8 mouse cellular contexts compared by ENCODE assay signal in genomic region chr11:101645411-101646282, GRCm38 (mm10). TPM values are rescaled to one million over a fixed set of nuclear protein-coding genes. Genes with fewer than 3 reads are reported as not detected.
DNase-seq lines count a peak whose midpoint lies in the region; ATAC-seq and TF ChIP-seq lines count a peak whose summit lies in the region.
"Not testable (repeated sequence)": the region's sequence is repeated elsewhere in the genome, so short reads cannot be mapped to it uniquely, and the experiment has no call there.

No protein-coding gene starts in this region.

- H3K4me3 ChIP-seq in CH12.LX (replicated peaks in 1 of 3; ENCODE audit: low read depth in 2 of 3, low read length in 2 of 3, poor library complexity in 1 of 3): not testable (repeated sequence)
- H3K4me3 ChIP-seq in forebrain, postnatal 0 days (ENCODE audit: low read depth, low read length): peak overlapping the region; percentile 21
- peak overlapping the region; percentile 18 for H3K4me3 ChIP-seq in neural tube, embryonic 14.5 days (ENCODE audit: low read depth, low read length)
- peak overlapping the region; percentile 13; the same call in 1 of the 2 replicates for H3K4me3 ChIP-seq in stomach, postnatal 0 days (ENCODE audit: low read depth, low read length)

- in situ Hi-C loops in CH12.LX (cut with MboI; ENCODE audit: low pct_ligation_motif_present, low pct_unique_long_range_greater_than_20kb, low sequenced_read_pairs): not testable (repeated sequence)

- H3K79me2 ChIP-seq in CH12.LX (replicated peaks; ENCODE audit: control insufficient read depth, extremely low read depth, insufficient read depth, poor library complexity, severe bottlenecking): not testable (repeated sequence)

- peak overlapping the region; percentile 61 for H3K4me2 ChIP-seq in CH12.LX (ENCODE audit: insufficient read depth, low read depth, poor library complexity, severe bottlenecking)
- H3K4me2 ChIP-seq in forebrain, postnatal 0 days (ENCODE audit: low read depth): peak overlapping the region; percentile 50
- H3K4me2 ChIP-seq in neural tube, embryonic 14.5 days (ENCODE audit: low read depth, low read length): peak overlapping the region; percentile 41; the same call in 1 of the 2 replicates
- H3K4me2 ChIP-seq in stomach, postnatal 0 days (replicated peaks; ENCODE audit: low read depth): peak overlapping the region; percentile 43

- H3K36me3 ChIP-seq in CH12.LX (replicated peaks in 1 of 2; ENCODE audit: control insufficient read depth in 1 of 2, insufficient read depth in 1 of 2, low read length in 1 of 2); forebrain, postnatal 0 days (ENCODE audit: insufficient read depth); neural tube, embryonic 14.5 days (ENCODE audit: control insufficient read depth, insufficient read depth, low read length); stomach, postnatal 0 days (ENCODE audit: control insufficient read depth, insufficient read depth, low read length): not testable (repeated sequence)

- intact Hi-C loops in heart, postnatal 36 days (cut with DNase I): not testable (repeated sequence)

- not testable (repeated sequence) for H3K9me3 ChIP-seq in CH12.LX (replicated peaks; ENCODE audit: low read length); forebrain, postnatal 0 days (ENCODE audit: low read length); neural tube, embryonic 14.5 days (ENCODE audit: control insufficient read depth, low read length); stomach, postnatal 0 days (ENCODE audit: control insufficient read depth, low read length)

- H3K27ac ChIP-seq in CH12.LX (ENCODE audit: insufficient read depth, low read depth): peak overlapping the region; percentile 68
- peak overlapping the region; percentile 91 for H3K27ac ChIP-seq in forebrain, postnatal 0 days (ENCODE audit: low read depth, low read length)
- H3K27ac ChIP-seq in neural tube, embryonic 14.5 days (ENCODE audit: low read depth, low read length): peak overlapping the region; percentile 89
- peak overlapping the region; percentile 88 for H3K27ac ChIP-seq in stomach, postnatal 0 days (replicated peaks)

- WGBS in forebrain, postnatal 0 days: under 1% methylated on average over 43 of the region's 56 CpGs
- under 1% methylated on average over 43 of the region's 56 CpGs for WGBS in neural tube, embryonic 14.5 days
- under 1% methylated on average over 41 of the region's 56 CpGs for WGBS in stomach, postnatal 0 days

- TF ChIP-seq CTCF in CH12.LX (conservative IDR thresholded peaks at IDR 0.05 in 1 of 2, IDR thresholded peaks at IDR 0.05 in 1 of 2; ENCODE audit: low read depth in 2 of 2, low read length in 2 of 2): not testable (repeated sequence)
- peak; percentile 17; the same call in 1 of the 2 replicates for TF ChIP-seq CTCF in forebrain, postnatal 0 days (IDR thresholded peaks at IDR 0.05; ENCODE audit: low read depth)
- TF ChIP-seq CTCF in stomach, postnatal 0 days (IDR thresholded peaks at IDR 0.05; ENCODE audit: low read depth): peak; percentile 3; the same call in 1 of the 2 replicates

- TF ChIP-seq EP300 in CH12.LX (IDR thresholded peaks at IDR 0.05; ENCODE audit: low read length); stomach, postnatal 0 days (optimal IDR thresholded peaks at IDR 0.05): not testable (repeated sequence)

- peaks cover 4 to 18% of the 10 kb centered on the region in 2 experiments; a peak in 3 of 4 replicates for H3K4me1 ChIP-seq in CH12.LX (ENCODE audit: control insufficient read depth in 1 of 2, insufficient read depth in 2 of 2)
- not testable (repeated sequence) for H3K4me1 ChIP-seq in forebrain, postnatal 0 days (ENCODE audit: insufficient read depth); neural tube, embryonic 14.5 days (ENCODE audit: control insufficient read depth, insufficient read depth, low read length); stomach, postnatal 0 days (replicated peaks; ENCODE audit: control insufficient read depth, insufficient read depth)

- peak overlapping the region; percentile 66 for H3K9ac ChIP-seq in CH12.LX (ENCODE audit: insufficient read depth, low read depth)
- H3K9ac ChIP-seq in forebrain, postnatal 0 days: peak overlapping the region; percentile 76
- peak overlapping the region; percentile 59 for H3K9ac ChIP-seq in neural tube, embryonic 14.5 days (replicated peaks; ENCODE audit: low read depth, low read length)
- peak overlapping the region; percentile 56 for H3K9ac ChIP-seq in stomach, postnatal 0 days (ENCODE audit: low read length)

- H3K27me3 ChIP-seq in CH12.LX (replicated peaks); forebrain, postnatal 0 days (ENCODE audit: insufficient read depth, low read length); neural tube, embryonic 14.5 days (ENCODE audit: control insufficient read depth, insufficient read depth, low read length); stomach, postnatal 0 days (ENCODE audit: control insufficient read depth, insufficient read depth, low read length): not testable (repeated sequence)

- peak; percentile 92 for TF ChIP-seq POLR2A in CH12.LX (IDR thresholded peaks at IDR 0.05; ENCODE audit: low read depth, low read length)

- DNase-seq in CH12.LX (ENCODE audit: extremely low read depth): peak; percentile 94
- DNase-seq in cerebellum, adult 8-10 months: peak; percentile 75
- DNase-seq in forebrain, postnatal 0 days: peak; percentile 93
- peak; percentile 75 to 82 for DNase-seq in heart, postnatal 36 days
- peak; percentile 44 to 75 for DNase-seq in layer of hippocampus, adult 18-20 months (ENCODE audit: low spot score in 2 of 2)
- DNase-seq in lung, adult 18-20 months: peak; percentile 62 to 63
- peak; percentile 76 for DNase-seq in stomach, postnatal 0 days (ENCODE audit: low spot score)

- peak; percentile 79 for ATAC-seq in forebrain, postnatal 0 days
- ATAC-seq in neural tube, embryonic 14.5 days (ENCODE audit: low read depth): peak; percentile 88
- peak; percentile 80 for ATAC-seq in stomach, postnatal 0 days (ENCODE audit: low FRiP score, low TSS enrichment)

- not testable (repeated sequence) for TF ChIP-seq RAD21 in CH12.LX (IDR thresholded peaks at IDR 0.05; ENCODE audit: low read depth, low read length)

- dilution Hi-C loops in CH12.LX (cut with MboI; ENCODE audit: extremely low pct_ligation_motif_present, extremely low pct_unique_long_range_greater_than_20kb, low sequenced_read_pairs): not testable (repeated sequence)

TF ChIP-seq in CH12.LX, 34 proteins besides CTCF, POLR2A, EP300 and RAD21 (continues in another document):
- TF ChIP-seq MAZ (IDR thresholded peaks at IDR 0.05; ENCODE audit: low read depth, low read length) (peak; percentile 69; the same call in 1 of the 2 replicates), RCOR1 (conservative IDR thresholded peaks at IDR 0.05; ENCODE audit: low read depth, low read length) (0 out of 2 replicates have a peak, but pooled peaks have one; percentile 45), ZMIZ1 (IDR thresholded peaks at IDR 0.05; ENCODE audit: low read depth, low read length) (peak; percentile 98), POLR2AphosphoS2 (IDR thresholded peaks at IDR 0.05; ENCODE audit: low read depth, low read length) (peak; percentile 98), MAX (IDR thresholded peaks at IDR 0.05; ENCODE audit: low read length) (0 out of 2 replicates have a peak, but pooled peaks have one; percentile 4), NELFE (IDR thresholded peaks at IDR 0.05; ENCODE audit: low read depth, low read length) (peak; percentile 71; the same call in 1 of the 2 replicates), IRF4 (IDR thresholded peaks at IDR 0.05; ENCODE audit: low read depth, low read length) (0 out of 2 replicates have a peak, but pooled peaks have one; percentile 57), TCF12 (IDR thresholded peaks at IDR 0.05; ENCODE audit: low read depth, low read length) (peak; percentile 42; the same call in 1 of the 2 replicates), TBP (conservative IDR thresholded peaks at IDR 0.05; ENCODE audit: low read depth, low read length) (peak; percentile 89), NRF1 (IDR thresholded peaks at IDR 0.05; ENCODE audit: low read depth, low read length) (peak; percentile 39; the same call in 1 of the 2 replicates)

RNA-seq across cellular contexts. Expression of gene Rdm1, which starts 18.7 kb away (rescaled TPM):
- total RNA-seq in CH12.LX (2012; rRNA removed) (22.2 and 28.5 TPM in 2 replicates), CH12.LX (2014; rRNA removed) (18.5 and 19.2 TPM in 2 replicates)
- polyA plus RNA-seq in CH12.LX (2012; ENCODE audit: insufficient read length, low read depth): 9.6 and 12.3 TPM in 2 replicates
- 4.4 and 5.2 TPM in 2 replicates for total RNA-seq in forebrain, postnatal 0 days (2014; rRNA removed)
- 8.6 and 9.0 TPM in 2 replicates for polyA plus RNA-seq in forebrain, postnatal 0 days (2015; fragmentation: Nextera tagmentation; extraction: Ambion mirVana)
- 10 to 100 TPM; 41.6 to 47.3 TPM for total RNA-seq in heart, postnatal 36 days (2021)
- total RNA-seq in layer of hippocampus, adult 18-20 months (2021): 10 to 100 TPM; 12.0 to 15.0 TPM
- polyA plus RNA-seq in neural tube, embryonic 14.5 days (2014; fragmentation: Nextera tagmentation; extraction: Ambion mirVana): 9.4 and 11.1 TPM in 2 replicates
- polyA plus RNA-seq in stomach, postnatal 0 days (2015; fragmentation: Nextera tagmentation; extraction: Ambion mirVana): 18.9 and 20.9 TPM in 2 replicates

RNA-seq across cellular contexts. Expression of gene Arl4d, which starts 19.7 kb away (rescaled TPM):
- total RNA-seq in CH12.LX (2012; rRNA removed) (0.81 and 1.1 TPM in 2 replicates), CH12.LX (2014; rRNA removed) (0.59 and 0.68 TPM in 2 replicates)
- polyA plus RNA-seq in CH12.LX (2012; ENCODE audit: insufficient read length, low read depth): 1.1 and 1.2 TPM in 2 replicates
- total RNA-seq in forebrain, postnatal 0 days (2014; rRNA removed): 22.5 and 28.3 TPM in 2 replicates
- 13.4 and 15.7 TPM in 2 replicates for polyA plus RNA-seq in forebrain, postnatal 0 days (2015; fragmentation: Nextera tagmentation; extraction: Ambion mirVana)
- 10 to 100 TPM; 23.4 to 23.5 TPM for total RNA-seq in heart, postnatal 36 days (2021)
- 10 to 100 TPM; 16.8 to 32.1 TPM for total RNA-seq in layer of hippocampus, adult 18-20 months (2021)
- 6.0 and 7.5 TPM in 2 replicates for polyA plus RNA-seq in neural tube, embryonic 14.5 days (2014; fragmentation: Nextera tagmentation; extraction: Ambion mirVana)
- 9.5 and 10.0 TPM in 2 replicates for polyA plus RNA-seq in stomach, postnatal 0 days (2015; fragmentation: Nextera tagmentation; extraction: Ambion mirVana)

RNA-seq across cellular contexts. Expression of gene Gm11634, which starts 46.6 kb away (rescaled TPM):
- total RNA-seq in CH12.LX (2012; rRNA removed) (not detected in 2 replicates), CH12.LX (2014; rRNA removed) (not detected in 2 replicates)
- not detected in 2 replicates for polyA plus RNA-seq in CH12.LX (2012; ENCODE audit: insufficient read length, low read depth)
- total RNA-seq in forebrain, postnatal 0 days (2014; rRNA removed): not detected in 2 replicates
- polyA plus RNA-seq in forebrain, postnatal 0 days (2015; fragmentation: Nextera tagmentation; extraction: Ambion mirVana): not detected in 2 replicates
- not detected for total RNA-seq in heart, postnatal 36 days (2021)
- not detected for total RNA-seq in layer of hippocampus, adult 18-20 months (2021)
- polyA plus RNA-seq in neural tube, embryonic 14.5 days (2014; fragmentation: Nextera tagmentation; extraction: Ambion mirVana): not detected in 2 replicates
- polyA plus RNA-seq in stomach, postnatal 0 days (2015; fragmentation: Nextera tagmentation; extraction: Ambion mirVana): 0.13 TPM in 1 of 2 replicates, not detected in the other

Comparison
In these comparisons a context has a peak if more than half of its experiments do, and no peak if none do; other contexts are left out.
1. RNA of gene Arl4d, which starts 19.7 kb away (total RNA-seq): 16.8 to 32.1 TPM in layer of hippocampus, adult 18-20 months, 23.4 to 23.5 TPM in heart, postnatal 36 days and 22.5 to 28.3 TPM in forebrain, postnatal 0 days; 0.59 to 1.1 TPM in CH12.LX; every median in the first group is over 4 times any median in the second.
2. Peak in every context shown above with its lines, with median percentiles within 50 percentile points of each other: DNase-seq, H3K27ac ChIP-seq, H3K4me2 ChIP-seq, H3K9ac ChIP-seq and ATAC-seq.